Mouse (Mus musculus) E14TG2a.4 (cell line): Measurements from ENCODE around the gene Alkal2.

Experiments
- CTCF ChIP-seq: conservative IDR thresholded peaks from 2 replicates; pipeline ENCODE4 v1.5.1; 2014; ENCODE audit warnings: low read length
- NANOG ChIP-seq: IDR thresholded peaks from 2 replicates; pipeline ENCODE4 v1.6.1; 2014; ENCODE audit warnings: borderline replicate concordance, low read length, mixed read lengths
- POU5F1 ChIP-seq: IDR thresholded peaks from 2 replicates; pipeline ENCODE4 v1.6.1; 2014; ENCODE audit warnings: low read length, borderline replicate concordance

- no peak for TF ChIP-seq NANOG
- no peak for TF ChIP-seq CTCF
- TF ChIP-seq POU5F1, result no peak
These were observed 27.3 kb downstream of the Alkal2 start, which contains the start of the genes Acp1 and Sh3yl1 for GRCm38 (mm10) chr12:30911261-30912047.
